Mouse (Mus musculus) forebrain, embryonic 14.5 days (tissue): ENCODE results near the gene Gm20388. TPM values are rescaled to one million over a fixed set of nuclear protein-coding genes. Genes with fewer than 3 reads are reported as not detected.
A peak's percentile ranks its signal among the peaks of the same experiment; 100 is the strongest.

ENCODE experiments used
- ATAC-seq: fragments of 200-750 bp; cut with Nextera tagmentation; 2 replicates; pipeline ENCODE4 v1.8.0; 2017; ENCODE audit warnings: mild to moderate bottlenecking, moderate library complexity
- DNase-seq: peaks from one replicate; pipeline ENCODE4 v3.0.0-alpha.2; 2015; ENCODE audit warnings: low spot score
- H3K27ac ChIP-seq: fragments of 300-500 bp; sonication (generic); 2 replicates; pipeline ENCODE4 v1.5.1; 2014; ENCODE audit warnings: low read depth, mild to moderate bottlenecking, control low read depth, low read length, moderate library complexity
- H3K27me3 ChIP-seq: fragments of 300-500 bp; sonication (generic); replicated peaks from 2 replicates; pipeline ENCODE4 v1.6.1; 2014; ENCODE audit warnings: low read length, control low read depth, mixed read lengths; ENCODE audit not compliant: control insufficient read depth, insufficient read depth
- H3K36me3 ChIP-seq: fragments of 300-500 bp; sonication (generic); 2 replicates; pipeline ENCODE4 v1.6.1; 2014; ENCODE audit warnings: low read length, control low read depth; ENCODE audit not compliant: control insufficient read depth, insufficient read depth
- H3K4me1 ChIP-seq: fragments of 300-500 bp; sonication (generic); 2 replicates; pipeline ENCODE4 v1.6.1; 2014; ENCODE audit warnings: antibody characterized with exemption, low read length, control low read depth; ENCODE audit not compliant: control insufficient read depth, insufficient read depth
- H3K4me2 ChIP-seq: fragments of 300-500 bp; sonication (generic); 2 replicates; pipeline ENCODE4 v1.6.1; 2014; ENCODE audit warnings: mild to moderate bottlenecking, control low read depth, low read length
- H3K4me3 ChIP-seq: fragments of 300-500 bp; sonication (generic); 2 replicates; pipeline ENCODE4 v1.5.1; 2014; ENCODE audit warnings: low read depth, low read length, control low read depth
- H3K9ac ChIP-seq: fragments of 300-500 bp; sonication (generic); 2 replicates; pipeline ENCODE4 v1.6.1; 2014; ENCODE audit warnings: mild to moderate bottlenecking, low read length, control low read depth, moderate library complexity
- H3K9me3 ChIP-seq: fragments of 300-500 bp; sonication (generic); replicated peaks from 2 replicates; pipeline ENCODE4 v1.6.1; 2016; ENCODE audit warnings: low read length, control low read depth, mixed read lengths; ENCODE audit not compliant: control insufficient read depth
- WGBS: fragments of 180-500 bp; shearing (Covaris S2); extraction: QIAGEN DNeasy Blood & Tissue Kit; methylation state at CpG from one replicate; pipeline ENCODE4 v1.1.7; 2014; 5-methylcytosine and 5-hydroxymethylcytosine counted together
- polyA plus RNA-seq: library from polyadenylated mRNA; unstranded; fragments of >200 nt; fragmentation: Nextera tagmentation; extraction: Ambion mirVana; gene quantifications from 2 replicates; pipeline ENCODE4 v1.2.1, GENCODE M21; 2014

The Gm20388 gene
- polyA plus RNA-seq, 1 experiment from 2014 or later, result 7.4 TPM

- Histone ChIP-seq H3K27ac (no peak overlapping the region), H3K4me1 (peaks cover 35% of the 10 kb centered on the region)
Observed at GRCm38 (mm10) chr8:120371725-120372457, 461.2 kb downstream of the Gm20388 start.

GRCm38 (mm10) chr8:120372684-120373083, 462.0 kb downstream of the Gm20388 start:
- Histone ChIP-seq H3K27ac (no peak overlapping the region), H3K4me2 (no peak overlapping the region), H3K4me3 (no peak overlapping the region), H3K27me3 (no peaks in the 10 kb centered on the region), H3K9me3 (no peaks in the 10 kb centered on the region), H3K36me3 (no peaks in the 10 kb centered on the region), H3K9ac (no peak overlapping the region), H3K4me1 (peaks cover 39% of the 10 kb centered on the region)
- no peak for ATAC-seq
- WGBS, result 86% methylated on average over 6 of the region's 6 CpGs
- DNase-seq, result no peak

More at GRCm38 (mm10) chr8:120371725-120372457, 461.2 kb downstream of the Gm20388 start:
- ATAC-seq (no peak), DNase-seq (no peak)
- H3K36me3 ChIP-seq, result no peaks in the 10 kb centered on the region
- H3K9me3 ChIP-seq, result no peaks in the 10 kb centered on the region
- no peak overlapping the region for H3K4me2 ChIP-seq
- no peak overlapping the region for H3K4me3 ChIP-seq
- no peak overlapping the region for H3K9ac ChIP-seq
- no peaks in the 10 kb centered on the region for H3K27me3 ChIP-seq
- WGBS, result 80% methylated on average over 8 of the region's 8 CpGs

- no peak overlapping the region for H3K4me3 ChIP-seq
- no peak for DNase-seq
- peaks cover 48% of the 10 kb centered on the region for H3K4me1 ChIP-seq
- H3K27ac ChIP-seq, result peak overlapping the region; percentile 65; the same call in 1 of the 2 replicates
- no peaks in the 10 kb centered on the region for H3K36me3 ChIP-seq
- H3K9me3 ChIP-seq, result no peaks in the 10 kb centered on the region
- WGBS, result 81% methylated on average over 3 of the region's 3 CpGs
- H3K9ac ChIP-seq, result no peak overlapping the region; the same call in 1 of the 2 replicates
- no peaks in the 10 kb centered on the region for H3K27me3 ChIP-seq
- H3K4me2 ChIP-seq, result no peak overlapping the region
- no peak for ATAC-seq
Observed at GRCm38 (mm10) chr8:120373621-120374020, 463.0 kb downstream of the Gm20388 start.

- Histone ChIP-seq H3K27ac (peak overlapping the region; percentile 65), H3K9me3 (no peaks in the 10 kb centered on the region), H3K4me3 (no peak overlapping the region), H3K9ac (no peak overlapping the region; the same call in 1 of the 2 replicates), H3K27me3 (no peaks in the 10 kb centered on the region), H3K4me1 (peaks cover 48% of the 10 kb centered on the region), H3K4me2 (no peak overlapping the region), H3K36me3 (no peaks in the 10 kb centered on the region)
- DNase-seq, result no peak
- ATAC-seq, result no peak
- 61% methylated on average over 1 of the region's 1 CpGs for WGBS
Observed at GRCm38 (mm10) chr8:120374070-120374469, 463.4 kb downstream of the Gm20388 start.

DNA sequence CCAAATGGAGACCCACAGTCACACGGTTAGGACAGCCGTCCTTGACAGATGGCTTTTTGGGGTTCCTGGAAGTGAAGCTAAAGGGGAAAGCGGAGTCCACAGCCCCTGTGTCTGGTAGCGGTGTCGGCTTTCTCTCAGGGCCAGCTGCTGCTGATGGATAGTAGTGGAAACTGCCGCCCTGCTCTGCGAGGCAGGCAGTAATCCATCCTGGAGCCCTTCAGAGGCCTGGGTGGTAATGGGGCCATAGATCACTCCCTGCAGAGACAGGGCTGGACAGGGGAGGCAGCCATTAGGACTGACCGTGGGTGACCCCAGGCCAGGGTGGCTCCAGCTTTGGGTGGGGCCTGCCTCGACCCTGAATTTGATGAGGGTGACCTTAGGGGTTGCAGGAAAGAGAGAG, 463.9 kb downstream of the Gm20388 start:
- H3K9me3 ChIP-seq, result no peaks in the 10 kb centered on the region
- no peak overlapping the region for H3K9ac ChIP-seq
- 46% methylated on average over 9 of the region's 9 CpGs for WGBS
- DNase-seq (no peak), ATAC-seq (no peak)
- peaks cover 45% of the 10 kb centered on the region for H3K4me1 ChIP-seq
- H3K4me2 ChIP-seq, result no peak overlapping the region
- H3K27me3 ChIP-seq, result no peaks in the 10 kb centered on the region
- no peaks in the 10 kb centered on the region for H3K36me3 ChIP-seq
- no peak overlapping the region for H3K4me3 ChIP-seq
- H3K27ac ChIP-seq, result peak overlapping the region; percentile 65

DNA sequence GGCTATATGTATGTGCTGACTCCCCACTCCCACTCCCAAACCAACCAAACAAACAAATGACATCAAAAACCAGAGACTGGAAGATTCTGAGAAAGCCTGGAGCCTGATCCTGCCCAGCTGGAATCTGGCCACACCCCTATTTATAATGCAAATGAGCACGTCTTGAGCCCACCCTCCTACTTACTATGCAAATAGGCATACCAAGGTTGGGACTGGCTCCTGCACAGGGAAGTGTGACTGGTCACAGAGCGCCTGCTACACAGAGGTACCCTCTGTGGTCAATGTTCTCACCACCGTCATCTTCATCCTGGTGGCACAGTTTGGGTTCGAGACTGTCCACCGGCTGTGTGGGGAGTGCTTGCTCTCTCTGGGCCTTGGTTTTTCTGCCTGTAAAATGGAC, 464.5 kb downstream of the Gm20388 start:
- ATAC-seq, result peak; percentile 68
- Histone ChIP-seq H3K27ac (peak overlapping the region; percentile 65; the same call in 1 of the 2 replicates), H3K4me2 (no peak overlapping the region), H3K9ac (no peak overlapping the region), H3K36me3 (no peaks in the 10 kb centered on the region), H3K4me3 (no peak overlapping the region), H3K27me3 (no peaks in the 10 kb centered on the region), H3K9me3 (no peaks in the 10 kb centered on the region), H3K4me1 (peaks cover 45% of the 10 kb centered on the region)
- peak; percentile 79 for DNase-seq
- WGBS, result 18% methylated on average over 5 of the region's 5 CpGs

GRCm38 (mm10) chr8:120376215-120376614, 465.6 kb downstream of the Gm20388 start:
- ATAC-seq (peak; percentile 30), DNase-seq (peak; percentile 41)
- H3K36me3 ChIP-seq, result no peaks in the 10 kb centered on the region
- 39% methylated on average over 4 of the region's 4 CpGs for WGBS
- H3K27ac ChIP-seq, result peak overlapping the region; percentile 72; the same call in 1 of the 2 replicates
- H3K4me1 ChIP-seq, result peaks cover 50% of the 10 kb centered on the region
- no peak overlapping the region for H3K4me3 ChIP-seq
- H3K27me3 ChIP-seq, result no peaks in the 10 kb centered on the region
- H3K4me2 ChIP-seq, result no peak overlapping the region
- no peaks in the 10 kb centered on the region for H3K9me3 ChIP-seq
- no peak overlapping the region for H3K9ac ChIP-seq

DNA sequence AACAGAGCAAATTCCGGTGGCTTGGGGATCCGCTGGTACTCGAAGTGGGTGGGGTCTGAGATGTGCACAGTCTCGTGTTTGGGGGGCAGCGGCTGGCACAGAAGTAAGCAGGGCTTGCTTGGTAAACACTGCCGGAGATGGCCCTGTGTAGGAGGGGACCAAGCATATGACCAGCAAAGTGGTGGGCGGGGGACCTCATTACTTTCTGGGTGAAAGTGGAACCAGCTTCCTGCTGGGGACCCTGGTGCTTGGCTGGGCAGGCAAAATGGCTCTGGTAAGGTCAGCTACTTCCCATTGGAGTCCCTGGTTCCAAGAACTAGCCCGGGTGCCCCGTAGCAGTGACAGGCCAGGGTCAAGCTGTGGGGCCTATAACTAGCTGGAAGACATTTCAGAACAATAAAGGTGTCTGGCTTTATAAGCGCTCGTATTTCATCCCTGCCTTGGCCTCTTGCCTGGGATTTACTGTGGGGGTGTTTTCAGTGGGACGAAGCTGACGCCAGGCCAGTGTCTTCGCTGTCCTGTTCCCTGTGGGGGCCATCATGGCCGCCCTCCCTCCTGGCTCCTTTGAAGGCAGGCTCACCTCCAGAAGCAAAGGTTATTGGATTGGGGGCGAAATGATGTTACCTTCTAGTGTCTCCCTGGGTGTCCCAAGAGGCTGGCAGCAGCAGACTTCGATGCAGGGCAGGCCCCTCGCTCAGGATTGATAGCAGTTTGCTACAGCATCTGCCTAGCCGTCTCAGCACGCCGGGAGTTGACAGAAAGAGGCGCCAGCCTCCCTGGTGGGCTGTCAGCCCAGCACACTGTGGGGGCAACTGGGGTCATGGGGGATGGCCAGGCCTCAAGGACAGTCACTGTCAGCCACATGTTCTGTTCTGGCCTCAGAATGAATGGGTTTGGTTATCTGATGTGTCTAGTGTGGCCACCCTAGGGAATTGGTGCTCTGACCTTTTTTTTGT, 466.5 kb downstream of the Gm20388 start:
- no peak for ATAC-seq
- Histone ChIP-seq H3K9ac (no peak overlapping the region), H3K27me3 (no peaks in the 10 kb centered on the region), H3K4me1 (peaks cover 59% of the 10 kb centered on the region), H3K4me2 (no peak overlapping the region), H3K9me3 (no peaks in the 10 kb centered on the region), H3K27ac (peak overlapping the region; percentile 72; the same call in 1 of the 2 replicates), H3K4me3 (no peak overlapping the region), H3K36me3 (no peaks in the 10 kb centered on the region)
- 47% methylated on average over 22 of the region's 22 CpGs for WGBS
- no peak for DNase-seq
